Mouse (Mus musculus): ENCODE measurements around the gene Kcnk12. TPM values are rescaled to one million over a fixed set of nuclear protein-coding genes. Genes with fewer than 3 reads are reported as not detected.

Gene Kcnk12
- polyA plus RNA-seq, 1 experiment, result 1.1 TPM

DNA sequence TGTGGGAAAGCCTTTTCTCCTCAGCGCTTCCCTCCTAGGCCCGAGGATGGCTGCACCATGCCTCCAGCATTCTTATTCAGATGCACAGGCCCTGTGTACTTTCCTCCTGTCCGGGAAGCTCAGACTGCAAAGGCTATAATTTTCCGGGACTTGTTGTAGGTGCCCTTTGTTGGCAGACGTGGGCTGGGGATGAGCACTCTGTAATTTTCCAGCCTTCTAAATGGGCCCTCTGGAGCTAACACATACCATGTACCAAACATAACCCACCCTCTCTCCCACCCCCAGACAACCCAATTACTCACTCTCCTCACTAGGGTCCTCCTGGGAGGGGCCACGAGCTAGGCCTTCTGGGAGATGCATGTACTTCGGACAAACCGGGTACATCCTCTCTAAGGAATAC lies 22.8 kb downstream of the Kcnk12 start:
- DNase-seq (ENCODE audit: low read depth in 1 of 2, low spot score in 2 of 2), result no peak
- Histone ChIP-seq H3K4me1 (ENCODE audit: control insufficient read depth, insufficient read depth, insufficient read length) (no peaks in the 10 kb centered on the region), H3K4me3 (ENCODE audit: extremely low read depth, insufficient read depth, insufficient read length) (no peak overlapping the region), H3K27ac (ENCODE audit: insufficient read depth, low read length) (no peak overlapping the region), H3K36me3 (ENCODE audit: control insufficient read depth, insufficient read depth, low read length) (no peaks in the 10 kb centered on the region), H3K27me3 (ENCODE audit: control insufficient read depth, insufficient read depth, low read length) (no peaks in the 10 kb centered on the region)
- TF ChIP-seq POLR2A (IDR thresholded peaks at IDR 0.05; ENCODE audit: low read depth, low read length) (no peak), CTCF (IDR thresholded peaks at IDR 0.05; ENCODE audit: extremely low read depth, insufficient read depth, insufficient read length, insufficient replicate concordance) (no peak)
- 93% methylated on average over 8 of the region's 8 CpGs for WGBS

DNA sequence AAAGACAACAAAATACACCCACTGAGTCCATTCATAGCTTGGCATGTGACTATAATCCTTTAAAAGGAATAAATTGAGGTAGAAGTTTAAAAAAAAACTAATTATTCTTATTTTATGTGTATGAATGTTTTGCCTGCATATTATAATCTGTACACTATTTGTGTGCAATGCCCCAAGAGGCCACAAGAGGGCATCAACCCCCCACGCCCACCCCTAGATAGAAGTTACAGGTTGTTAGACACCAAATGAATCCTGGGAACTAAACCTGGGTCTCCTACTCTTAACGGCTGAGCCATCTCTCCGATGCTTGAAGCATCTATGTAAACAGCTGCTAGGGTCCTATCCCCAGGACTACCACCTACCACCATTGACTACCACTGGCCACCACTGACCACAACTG lies 24.6 kb downstream of the Kcnk12 start:
- Histone ChIP-seq H3K36me3 (ENCODE audit: control insufficient read depth, insufficient read depth, low read length) (no peaks in the 10 kb centered on the region), H3K4me1 (ENCODE audit: control insufficient read depth, insufficient read depth, insufficient read length) (no peaks in the 10 kb centered on the region), H3K27me3 (ENCODE audit: control insufficient read depth, insufficient read depth, low read length) (no peaks in the 10 kb centered on the region), H3K27ac (ENCODE audit: insufficient read depth, low read length) (no peak overlapping the region), H3K4me3 (ENCODE audit: extremely low read depth, insufficient read depth, insufficient read length) (no peak overlapping the region)
- DNase-seq (ENCODE audit: low read depth in 1 of 2, low spot score in 2 of 2), result no peak
- TF ChIP-seq POLR2A (IDR thresholded peaks at IDR 0.05; ENCODE audit: low read depth, low read length), result no peak
- peak; percentile 12; the same call in 1 of the 2 replicates for TF ChIP-seq CTCF (IDR thresholded peaks at IDR 0.05; ENCODE audit: extremely low read depth, insufficient read depth, insufficient read length, insufficient replicate concordance)
- WGBS, result 80% methylated on average over 3 of the region's 3 CpGs

DNA sequence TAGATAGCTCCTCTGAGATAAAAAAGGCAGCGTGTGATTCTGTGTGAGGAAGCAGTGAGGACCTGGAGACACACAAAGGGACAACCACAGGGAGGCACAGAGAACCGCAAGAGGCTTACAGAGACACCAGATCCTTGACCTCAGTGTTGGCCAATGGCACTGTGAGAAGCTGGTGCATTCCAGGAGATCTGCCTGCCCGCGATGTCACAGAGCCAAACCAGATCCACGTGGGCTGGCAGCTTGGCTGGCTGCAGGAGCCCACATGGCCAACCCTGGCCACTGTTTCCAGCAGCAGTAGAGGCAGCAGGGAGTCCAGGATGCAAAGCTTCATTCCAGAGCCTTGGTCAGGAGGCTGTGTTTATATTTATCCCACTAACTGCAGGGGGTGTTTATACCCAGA lies 27.0 kb downstream of the Kcnk12 start:
- H3K4me3 ChIP-seq (ENCODE audit: extremely low read depth, insufficient read depth, insufficient read length), result no peak overlapping the region
- H3K4me1 ChIP-seq (ENCODE audit: control insufficient read depth, insufficient read depth, insufficient read length), result no peaks in the 10 kb centered on the region
- DNase-seq (ENCODE audit: low read depth in 1 of 2, low spot score in 2 of 2), result no peak
- H3K36me3 ChIP-seq (ENCODE audit: control insufficient read depth, insufficient read depth, low read length), result no peaks in the 10 kb centered on the region
- WGBS, result 83% methylated on average over 5 of the region's 5 CpGs
- H3K27ac ChIP-seq (ENCODE audit: insufficient read depth, low read length), result no peak overlapping the region
- TF ChIP-seq POLR2A (IDR thresholded peaks at IDR 0.05; ENCODE audit: low read depth, low read length) (no peak), CTCF (IDR thresholded peaks at IDR 0.05; ENCODE audit: extremely low read depth, insufficient read depth, insufficient read length, insufficient replicate concordance) (no peak)
- H3K27me3 ChIP-seq (ENCODE audit: control insufficient read depth, insufficient read depth, low read length), result no peaks in the 10 kb centered on the region

DNA sequence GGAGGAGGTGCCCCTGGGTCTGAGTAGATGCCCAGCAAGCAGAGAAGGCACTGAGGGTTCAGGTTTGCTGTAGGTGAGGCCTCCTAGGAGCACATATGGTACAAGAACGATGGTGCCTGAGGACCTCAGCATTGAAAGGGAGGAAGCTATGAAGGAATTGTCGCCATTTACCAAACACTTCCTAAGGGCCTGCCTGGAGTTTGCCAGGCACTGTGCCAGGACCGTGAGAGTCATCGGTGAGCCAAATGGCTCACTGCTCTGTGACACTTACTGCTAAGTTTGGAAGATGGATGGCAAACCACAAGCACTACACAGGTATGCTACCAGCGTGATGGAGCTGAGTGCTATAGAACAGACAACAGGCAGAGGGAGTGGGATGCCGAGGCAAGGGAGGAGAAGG lies 30.9 kb downstream of the Kcnk12 start:
- 90% methylated on average over 6 of the region's 6 CpGs for WGBS
- Histone ChIP-seq H3K27me3 (ENCODE audit: control insufficient read depth, insufficient read depth, low read length) (no peaks in the 10 kb centered on the region), H3K36me3 (ENCODE audit: control insufficient read depth, insufficient read depth, low read length) (no peaks in the 10 kb centered on the region), H3K4me3 (ENCODE audit: extremely low read depth, insufficient read depth, insufficient read length) (no peak overlapping the region), H3K4me1 (ENCODE audit: control insufficient read depth, insufficient read depth, insufficient read length) (no peaks in the 10 kb centered on the region), H3K27ac (ENCODE audit: insufficient read depth, low read length) (no peak overlapping the region)
- TF ChIP-seq POLR2A (IDR thresholded peaks at IDR 0.05; ENCODE audit: low read depth, low read length) (no peak), CTCF (IDR thresholded peaks at IDR 0.05; ENCODE audit: extremely low read depth, insufficient read depth, insufficient read length, insufficient replicate concordance) (no peak)
- DNase-seq (ENCODE audit: low read depth in 1 of 2, low spot score in 2 of 2), result no peak

DNA sequence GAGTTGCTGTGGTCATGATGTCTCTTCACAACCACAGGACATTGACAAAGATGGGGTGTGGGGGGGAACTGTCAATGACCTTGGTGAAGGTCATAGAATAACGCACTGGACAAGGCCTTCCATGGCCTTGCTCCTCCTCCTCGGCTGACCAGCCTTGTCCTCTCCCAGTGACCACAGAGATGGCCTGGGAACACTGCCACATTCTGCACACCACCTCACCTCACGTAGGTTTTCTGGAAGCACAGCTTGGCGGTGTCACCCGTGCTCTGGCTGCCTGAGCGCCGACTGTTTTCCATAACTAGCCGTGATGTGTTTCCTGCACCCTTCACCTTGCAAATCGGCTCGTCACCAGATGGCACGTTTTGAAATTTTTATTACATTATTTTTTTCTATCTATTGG lies 32.8 kb downstream of the Kcnk12 start:
- Histone ChIP-seq H3K27ac (ENCODE audit: insufficient read depth, low read length) (no peak overlapping the region), H3K4me3 (ENCODE audit: extremely low read depth, insufficient read depth, insufficient read length) (no peak overlapping the region), H3K27me3 (ENCODE audit: control insufficient read depth, insufficient read depth, low read length) (no peaks in the 10 kb centered on the region), H3K36me3 (ENCODE audit: control insufficient read depth, insufficient read depth, low read length) (no peaks in the 10 kb centered on the region), H3K4me1 (ENCODE audit: control insufficient read depth, insufficient read depth, insufficient read length) (no peaks in the 10 kb centered on the region)
- no peak for TF ChIP-seq CTCF (IDR thresholded peaks at IDR 0.05; ENCODE audit: extremely low read depth, insufficient read depth, insufficient read length, insufficient replicate concordance)
- TF ChIP-seq POLR2A (IDR thresholded peaks at IDR 0.05; ENCODE audit: low read depth, low read length), result no peak
- DNase-seq (ENCODE audit: low read depth in 1 of 2, low spot score in 2 of 2), result no peak
- WGBS, result 91% methylated on average over 11 of the region's 11 CpGs

DNA sequence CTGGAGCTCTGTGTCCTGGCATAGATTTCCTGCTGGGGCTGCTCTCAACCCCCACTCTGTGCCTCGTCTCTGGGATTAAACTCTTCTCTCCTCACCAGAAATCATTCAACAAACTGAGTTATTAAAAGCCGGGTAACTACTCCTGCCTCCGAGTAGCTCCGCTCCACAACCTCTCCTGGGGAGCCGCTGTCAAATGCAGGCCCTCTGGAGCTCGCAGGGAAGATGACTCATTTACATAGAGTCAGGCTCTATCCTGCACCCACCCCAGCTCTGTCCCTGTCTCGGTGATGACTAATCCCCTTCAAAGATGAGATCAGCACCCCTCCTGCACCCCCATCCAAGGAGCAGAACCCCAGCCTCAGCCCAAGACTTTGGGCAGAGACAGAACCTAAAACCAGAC lies 34.6 kb downstream of the Kcnk12 start:
- 91% methylated on average over 7 of the region's 7 CpGs for WGBS

DNA sequence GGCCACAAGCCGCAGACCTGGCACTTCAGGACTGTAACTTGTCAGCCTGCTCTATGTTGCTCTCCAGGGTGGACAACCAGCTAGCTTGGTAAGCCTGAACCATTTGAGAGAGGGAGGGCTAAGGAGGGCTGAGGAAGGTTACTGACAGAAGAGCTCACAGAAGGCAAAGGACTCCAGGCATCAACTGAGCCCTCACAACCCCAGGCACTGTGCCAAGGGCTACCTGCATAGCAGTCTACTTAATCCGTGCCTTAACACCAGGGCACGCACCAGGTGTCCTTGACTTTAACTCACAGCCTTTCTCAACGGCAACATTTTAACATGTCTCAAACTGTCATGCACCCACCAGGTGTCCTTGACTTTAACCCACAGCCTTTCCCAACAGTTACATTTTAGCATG lies 37.5 kb downstream of the Kcnk12 start:
- H3K4me1 ChIP-seq (ENCODE audit: control insufficient read depth, insufficient read depth, insufficient read length), result no peaks in the 10 kb centered on the region
- TF ChIP-seq CTCF (IDR thresholded peaks at IDR 0.05; ENCODE audit: extremely low read depth, insufficient read depth, insufficient read length, insufficient replicate concordance), result no peak
- TF ChIP-seq POLR2A (IDR thresholded peaks at IDR 0.05; ENCODE audit: low read depth, low read length), result no peak
- no peaks in the 10 kb centered on the region for H3K36me3 ChIP-seq (ENCODE audit: control insufficient read depth, insufficient read depth, low read length)
- 86% methylated on average over 4 of the region's 4 CpGs for WGBS
- H3K27me3 ChIP-seq (ENCODE audit: control insufficient read depth, insufficient read depth, low read length), result no peaks in the 10 kb centered on the region
- no peak for DNase-seq (ENCODE audit: low read depth in 1 of 2, low spot score in 2 of 2)
- H3K4me3 ChIP-seq (ENCODE audit: extremely low read depth, insufficient read depth, insufficient read length), result no peak overlapping the region
- H3K27ac ChIP-seq (ENCODE audit: insufficient read depth, low read length), result no peak overlapping the region

More for the DNA sequence above, 34.6 kb downstream of the Kcnk12 start:
- no peaks in the 10 kb centered on the region for H3K4me1 ChIP-seq (ENCODE audit: control insufficient read depth, insufficient read depth, insufficient read length)
- no peak for TF ChIP-seq CTCF (IDR thresholded peaks at IDR 0.05; ENCODE audit: extremely low read depth, insufficient read depth, insufficient read length, insufficient replicate concordance)
- no peak for TF ChIP-seq POLR2A (IDR thresholded peaks at IDR 0.05; ENCODE audit: low read depth, low read length)
- DNase-seq (ENCODE audit: low read depth in 1 of 2, low spot score in 2 of 2), result no peak
- no peak overlapping the region for H3K4me3 ChIP-seq (ENCODE audit: extremely low read depth, insufficient read depth, insufficient read length)
- no peaks in the 10 kb centered on the region for H3K36me3 ChIP-seq (ENCODE audit: control insufficient read depth, insufficient read depth, low read length)
- no peaks in the 10 kb centered on the region for H3K27me3 ChIP-seq (ENCODE audit: control insufficient read depth, insufficient read depth, low read length)
- H3K27ac ChIP-seq (ENCODE audit: insufficient read depth, low read length), result no peak overlapping the region

Measured in spleen, adult 2 months (tissue).